Mouse (Mus musculus) kidney, postnatal 0 days (tissue): ENCODE measurements at regions not wholly inside any gene's neighbourhood (a gene's known extent, or its start where the extent isn't known, plus 50 kb on each side); places are given as distances from the start of the nearest gene placed in this dataset.
A peak's percentile ranks its signal among the peaks of the same experiment; 100 is the strongest.

Experiments
- ATAC-seq: fragments of 200-750 bp; cut with Nextera tagmentation; replicated peaks from 2 replicates; pipeline ENCODE4 v1.8.0; 2017; ENCODE audit warnings: low read depth, moderate number of reproducible peaks, moderate TSS enrichment, moderate library complexity; ENCODE audit not compliant: low FRiP score
- DNase-seq: peaks from one replicate; pipeline ENCODE4 v3.0.0-alpha.2; 2016; ENCODE audit warnings: low spot score
- H3K27ac ChIP-seq: fragments of 300-500 bp; sonication (generic); 2 replicates; pipeline ENCODE4 v1.5.1; 2014; ENCODE audit warnings: mild to moderate bottlenecking
- H3K27me3 ChIP-seq: fragments of 300-500 bp; sonication (generic); 2 replicates; pipeline ENCODE4 v1.6.1; 2014; ENCODE audit warnings: low read length, mixed read lengths; ENCODE audit not compliant: insufficient read depth
- H3K36me3 ChIP-seq: fragments of 300-500 bp; sonication (generic); 2 replicates; pipeline ENCODE4 v1.6.1; 2014; ENCODE audit warnings: low read length, mixed read lengths; ENCODE audit not compliant: insufficient read depth
- H3K4me1 ChIP-seq: fragments of 300-500 bp; sonication (generic); replicated peaks from 2 replicates; pipeline ENCODE4 v1.6.1; 2014; ENCODE audit warnings: antibody characterized with exemption, low read length, mixed read lengths; ENCODE audit not compliant: insufficient read depth
- H3K4me2 ChIP-seq: fragments of 300-500 bp; sonication (generic); 2 replicates; pipeline ENCODE4 v1.6.1; 2014; ENCODE audit warnings: mild to moderate bottlenecking, low read length, moderate library complexity, mixed read lengths
- H3K4me3 ChIP-seq: fragments of 300-500 bp; sonication (generic); replicated peaks from 2 replicates; pipeline ENCODE4 v1.5.1; 2014; ENCODE audit warnings: low read depth, low read length
- H3K9ac ChIP-seq: fragments of 300-500 bp; sonication (generic); 2 replicates; pipeline ENCODE4 v1.6.1; 2014; ENCODE audit warnings: low read depth, low read length
- H3K9me3 ChIP-seq: fragments of 300-500 bp; sonication (generic); replicated peaks from 2 replicates; pipeline ENCODE4 v1.6.1; 2016; ENCODE audit warnings: low read length, inconsistent platforms, mixed read lengths
- CTCF ChIP-seq: IDR thresholded peaks from 2 replicates; pipeline ENCODE4 v1.5.1; 2016; ENCODE audit warnings: antibody characterized with exemption, low read depth, mild to moderate bottlenecking, moderate library complexity
- WGBS: fragments of 180-500 bp; shearing (Covaris S2); extraction: QIAGEN DNeasy Blood & Tissue Kit; methylation state at CpG from one replicate; pipeline ENCODE4 v1.1.7; 2014; 5-methylcytosine and 5-hydroxymethylcytosine counted together

DNA sequence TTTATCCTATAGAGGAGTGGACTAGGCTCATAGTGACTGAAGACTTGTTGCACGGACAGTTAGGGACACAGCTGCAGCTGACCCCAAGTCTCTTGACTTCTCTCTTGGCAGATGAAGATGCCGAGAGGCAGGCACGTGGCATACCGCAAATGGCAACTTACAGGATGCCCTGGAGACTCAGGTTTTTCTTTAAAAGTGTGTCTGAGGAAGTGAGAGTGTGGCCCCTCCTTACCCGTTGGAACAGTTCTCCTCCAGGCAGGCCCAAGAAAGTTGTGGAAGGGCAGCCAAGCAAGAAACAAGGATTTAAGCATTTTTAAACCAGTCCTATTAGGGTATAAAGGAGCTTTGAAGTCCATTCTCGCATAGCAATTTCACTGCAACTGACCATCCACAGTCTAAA lies 180.5 kb downstream of the Bcl11a start:
- no peaks in the 10 kb centered on the region for H3K36me3 ChIP-seq
- no peak for DNase-seq
- WGBS: 58% methylated on average over 6 of the region's 6 CpGs
- H3K4me1 ChIP-seq: no peaks in the 10 kb centered on the region
- no peaks in the 10 kb centered on the region for H3K9me3 ChIP-seq
- no peak for ATAC-seq
- H3K9ac ChIP-seq: no peak overlapping the region
- no peaks in the 10 kb centered on the region for H3K27me3 ChIP-seq
- H3K4me2 ChIP-seq: no peak overlapping the region
- H3K27ac ChIP-seq: no peak overlapping the region
- no peak for TF ChIP-seq CTCF
- H3K4me3 ChIP-seq: no peak overlapping the region

DNA sequence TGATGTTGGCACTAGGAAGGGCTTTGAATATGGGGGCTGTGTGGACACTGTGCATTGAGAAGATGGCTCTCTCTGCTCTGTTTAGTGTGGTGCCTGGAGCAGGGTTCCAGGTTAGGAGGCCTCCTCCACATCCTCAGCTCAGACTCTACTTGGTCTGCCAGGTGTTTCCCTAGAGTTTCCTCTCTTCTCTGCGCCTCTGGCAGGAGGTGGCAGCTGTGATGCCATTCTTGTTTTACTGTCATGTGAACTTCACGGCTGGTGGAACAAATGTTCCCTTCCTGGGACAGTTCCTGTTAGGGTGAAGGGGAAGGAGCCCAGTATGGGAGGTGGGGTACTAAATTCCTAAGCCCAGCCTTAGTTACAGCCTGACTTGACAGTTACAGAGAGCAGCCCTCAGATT lies 181.8 kb downstream of the Bcl11a start:
- no peak for ATAC-seq
- no peak for DNase-seq

DNA sequence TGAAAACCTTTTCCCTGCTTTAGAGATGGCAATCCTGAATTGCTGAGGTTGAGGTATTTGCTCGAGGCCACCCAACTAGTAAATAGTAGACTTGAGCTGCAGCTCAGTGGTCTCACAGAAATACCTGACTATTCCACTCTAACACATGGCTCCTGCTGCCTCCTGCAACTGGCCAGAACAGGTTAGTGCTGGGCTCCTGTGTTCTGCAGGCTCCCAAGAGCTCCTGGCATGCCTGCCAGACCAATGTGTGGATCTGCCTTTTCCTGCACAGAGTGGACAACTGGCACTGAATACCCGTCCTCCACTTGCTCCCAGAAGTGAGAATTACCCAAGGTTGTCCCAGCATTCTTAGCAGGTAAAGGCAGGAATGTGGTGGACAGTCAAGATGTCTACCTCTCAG lies 191.2 kb downstream of the Bcl11a start:
- H3K36me3 ChIP-seq: no peaks in the 10 kb centered on the region
- no peaks in the 10 kb centered on the region for H3K4me1 ChIP-seq
- no peak overlapping the region for H3K4me3 ChIP-seq
- H3K9ac ChIP-seq: no peak overlapping the region
- H3K27ac ChIP-seq: no peak overlapping the region
- TF ChIP-seq CTCF: no peak
- WGBS: 72% methylated on average over 2 of the region's 2 CpGs
- no peaks in the 10 kb centered on the region for H3K27me3 ChIP-seq
- H3K4me2 ChIP-seq: no peak overlapping the region
- no peak for DNase-seq
- peak; percentile 57; the same call in 1 of the 2 replicates for ATAC-seq
- H3K9me3 ChIP-seq: no peaks in the 10 kb centered on the region

More for the DNA sequence above, 181.8 kb downstream of the Bcl11a start:
- no peak overlapping the region for H3K4me3 ChIP-seq
- no peak for TF ChIP-seq CTCF
- no peaks in the 10 kb centered on the region for H3K4me1 ChIP-seq
- H3K9me3 ChIP-seq: no peaks in the 10 kb centered on the region
- H3K27ac ChIP-seq: no peak overlapping the region
- no peaks in the 10 kb centered on the region for H3K36me3 ChIP-seq
- 33% methylated on average over 2 of the region's 2 CpGs for WGBS
- H3K27me3 ChIP-seq: no peaks in the 10 kb centered on the region
- no peak overlapping the region for H3K9ac ChIP-seq
- H3K4me2 ChIP-seq: no peak overlapping the region

DNA sequence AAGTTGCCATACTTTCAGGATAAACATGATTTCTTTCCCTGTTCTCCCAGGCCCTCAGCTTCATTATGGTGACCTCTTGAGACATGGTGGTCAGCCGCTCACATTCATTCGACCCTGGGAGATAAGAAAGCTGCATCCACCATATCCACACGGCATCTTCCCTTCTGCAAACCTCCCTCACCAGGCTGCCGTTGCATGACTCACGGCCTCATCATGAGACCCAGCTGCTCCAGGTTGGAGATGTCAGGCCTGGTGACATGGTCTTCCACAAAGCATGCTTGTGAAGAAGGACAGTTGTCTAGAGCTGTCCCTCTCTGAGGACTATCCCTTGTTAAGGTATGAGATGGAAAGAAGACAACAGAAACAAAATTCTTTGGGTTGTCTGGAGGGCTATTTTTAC lies 203.8 kb downstream of the Bcl11a start:
- Histone ChIP-seq H3K27ac (no peak overlapping the region), H3K9ac (no peak overlapping the region), H3K4me1 (no peaks in the 10 kb centered on the region), H3K9me3 (no peaks in the 10 kb centered on the region), H3K4me3 (no peak overlapping the region), H3K4me2 (no peak overlapping the region), H3K27me3 (no peaks in the 10 kb centered on the region; the same call in 1 of the 2 replicates), H3K36me3 (no peaks in the 10 kb centered on the region)
- no peak for TF ChIP-seq CTCF
- WGBS: 71% methylated on average over 5 of the region's 5 CpGs
- DNase-seq (no peak), ATAC-seq (no peak)

DNA sequence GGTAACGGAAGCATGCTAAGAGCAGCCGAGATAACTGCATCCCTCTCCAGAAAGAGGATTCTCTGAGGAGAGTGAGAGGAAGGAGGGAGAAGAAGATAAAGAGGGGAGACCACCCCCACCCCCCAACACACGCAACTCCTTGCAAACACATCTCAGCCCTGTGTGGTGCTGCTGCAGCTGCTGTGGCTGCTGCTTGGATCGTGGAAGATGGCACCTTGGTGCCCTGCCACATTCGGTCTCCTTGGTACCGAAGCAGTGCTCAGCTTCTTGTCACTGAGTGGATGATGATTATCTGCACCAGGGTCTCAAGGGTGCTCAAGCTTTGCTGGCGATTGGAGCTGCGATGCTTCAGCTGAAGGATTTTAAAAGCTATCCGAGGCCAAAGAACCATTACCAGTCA lies 204.7 kb downstream of the Bcl11a start:
- Histone ChIP-seq H3K27me3 (no peaks in the 10 kb centered on the region; the same call in 1 of the 2 replicates), H3K4me3 (no peak overlapping the region)

DNA sequence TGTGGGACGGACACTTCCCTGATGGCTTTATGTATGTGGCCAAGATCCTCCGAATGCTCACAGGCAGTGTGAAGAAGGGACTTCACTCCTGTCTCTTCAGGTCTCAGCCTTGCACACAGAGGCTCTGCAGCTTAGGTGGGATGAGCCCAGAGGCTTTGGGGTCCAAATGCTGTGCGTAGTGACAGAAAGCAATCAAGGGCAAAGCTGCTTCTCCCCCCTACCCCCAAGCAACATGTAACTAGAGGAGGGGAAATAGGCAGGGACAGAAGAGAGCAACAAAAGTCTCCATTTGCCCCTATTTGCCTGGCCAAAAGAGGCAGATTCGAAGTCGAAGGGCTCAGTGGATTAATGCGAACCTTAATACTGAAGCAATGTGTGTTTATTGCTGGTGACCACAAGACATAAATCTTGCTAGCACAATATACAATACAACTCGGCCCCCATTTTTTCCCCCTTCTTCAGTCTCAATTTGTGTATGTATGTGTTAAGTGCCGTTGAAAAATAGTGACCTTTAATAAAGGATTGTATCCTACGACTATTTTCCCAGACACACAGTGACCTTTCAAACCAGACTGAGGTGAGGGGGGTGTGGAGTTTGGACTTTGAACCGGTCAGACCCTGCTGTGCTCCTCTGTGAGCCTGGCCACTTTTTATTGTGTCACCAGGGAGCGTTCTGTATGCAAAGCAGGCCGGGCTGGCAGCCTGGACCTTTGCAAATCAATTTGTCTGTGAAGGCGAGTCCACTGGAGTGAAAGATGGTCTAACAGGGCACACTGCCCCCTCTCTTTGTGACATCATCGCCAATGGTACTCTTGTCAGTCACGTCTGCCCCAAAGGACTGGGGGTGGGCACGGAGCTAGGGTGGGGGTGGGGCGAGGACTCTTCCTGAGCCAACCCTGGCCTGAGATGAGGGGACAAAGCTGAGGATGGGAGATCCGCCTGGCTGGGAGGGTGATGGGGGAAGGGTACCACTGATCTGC lies 208.6 kb downstream of the Bcl11a start:
- DNase-seq (no peak), ATAC-seq (peak; percentile 84)
- Histone ChIP-seq H3K9me3 (no peaks in the 10 kb centered on the region), H3K9ac (no peak overlapping the region), H3K4me2 (0 out of 2 replicates have a peak overlapping the region, but pooled peaks have one; percentile 13), H3K36me3 (no peaks in the 10 kb centered on the region), H3K4me1 (no peaks in the 10 kb centered on the region), H3K27ac (no peak overlapping the region), H3K4me3 (no peak overlapping the region), H3K27me3 (no peaks in the 10 kb centered on the region; the same call in 1 of the 2 replicates)
- no peak for TF ChIP-seq CTCF
- 26% methylated on average over 18 of the region's 18 CpGs for WGBS

More for the DNA sequence above, 204.7 kb downstream of the Bcl11a start:
- DNase-seq (no peak), ATAC-seq (no peak)
- H3K4me1 ChIP-seq: no peaks in the 10 kb centered on the region
- no peaks in the 10 kb centered on the region for H3K36me3 ChIP-seq
- TF ChIP-seq CTCF: no peak
- no peaks in the 10 kb centered on the region for H3K9me3 ChIP-seq
- WGBS: 36% methylated on average over 9 of the region's 9 CpGs
- H3K9ac ChIP-seq: no peak overlapping the region
- no peak overlapping the region for H3K4me2 ChIP-seq
- H3K27ac ChIP-seq: no peak overlapping the region
